Mouse (Mus musculus): ENCODE measurements around the gene Ripor2. TPM values are rescaled to one million over a fixed set of nuclear protein-coding genes. Genes with fewer than 3 reads are reported as not detected.
A peak's percentile ranks its signal among the peaks of the same experiment; 100 is the strongest.

Gene Ripor2
- total RNA-seq, 2 experiments from 2014 or later, result 5.7 to 5.9 TPM

GRCm38 (mm10) chr13:24578317-24578716 is 3.7 kb upstream of the Ripor2 start:
- intact Hi-C loops (cut with DNase I), result no loop called here
- no peak for DNase-seq

DNA sequence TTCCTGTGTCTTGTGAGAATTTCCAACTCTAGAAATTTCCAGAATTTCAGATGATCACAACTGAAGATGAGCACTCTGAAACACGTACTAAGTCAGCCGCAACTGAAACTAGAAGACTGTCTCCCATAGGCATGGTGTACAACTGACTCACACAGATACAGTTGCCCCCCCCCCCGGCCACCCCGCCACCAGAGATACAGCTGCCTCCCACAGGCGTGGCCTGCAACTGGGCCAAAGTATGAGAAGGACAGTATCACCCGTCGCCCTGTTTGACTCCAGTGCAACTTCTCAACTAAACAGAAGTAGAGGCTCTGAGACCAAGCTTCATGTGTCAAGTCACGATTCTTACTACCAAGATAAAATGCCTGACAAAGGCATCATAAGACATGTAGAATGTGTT is 1.2 kb upstream of the Ripor2 start:
- intact Hi-C loops (cut with DNase I), result no loop called here
- DNase-seq, result no peak

DNA sequence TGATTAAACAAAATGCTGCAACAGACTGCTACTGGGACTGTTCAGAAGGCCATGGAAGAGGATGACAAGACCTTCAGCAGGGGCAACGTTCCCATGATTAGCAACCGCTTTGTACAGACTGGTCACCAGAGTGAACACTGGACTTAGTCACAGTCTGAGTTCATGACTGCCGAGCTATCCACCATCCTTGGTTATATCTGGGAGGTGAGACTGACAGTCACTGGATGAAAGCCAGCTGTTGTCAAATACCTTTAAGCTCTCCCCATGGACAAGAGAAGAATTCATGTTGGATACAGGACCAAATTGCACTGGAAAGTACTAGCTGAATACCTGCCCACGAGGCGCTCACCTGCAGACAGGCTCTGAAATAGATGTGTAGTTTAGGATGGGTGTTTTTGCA is 2.4 kb downstream of the Ripor2 start:
- no peak for DNase-seq
- intact Hi-C loops (cut with DNase I), result no loop called here

DNA sequence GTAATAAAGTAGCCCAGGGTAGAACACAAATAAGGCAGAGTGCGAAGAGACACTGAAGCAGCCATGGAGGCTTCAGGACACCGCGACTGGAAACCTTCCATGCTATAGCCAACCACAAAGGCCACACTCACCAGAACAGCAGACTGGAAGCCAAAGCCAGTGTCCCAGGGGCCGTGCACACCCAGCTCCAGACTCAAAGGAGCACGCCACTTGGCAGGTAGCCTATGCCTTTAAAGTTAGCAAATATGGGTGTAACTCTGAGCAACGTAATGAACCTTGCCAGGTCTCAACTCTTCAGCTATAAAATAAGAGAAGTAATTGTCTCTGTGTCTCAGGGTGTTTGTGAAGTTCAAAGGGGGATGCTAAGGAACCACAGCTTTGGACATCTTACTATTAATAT is 2.9 kb downstream of the Ripor2 start:
- no peak for DNase-seq
- intact Hi-C loops (cut with DNase I), result no loop called here

GRCm38 (mm10) chr13:24585369-24585768 is 3.4 kb downstream of the Ripor2 start:
- intact Hi-C loops (cut with DNase I), result no loop called here
- no peak for DNase-seq

DNA sequence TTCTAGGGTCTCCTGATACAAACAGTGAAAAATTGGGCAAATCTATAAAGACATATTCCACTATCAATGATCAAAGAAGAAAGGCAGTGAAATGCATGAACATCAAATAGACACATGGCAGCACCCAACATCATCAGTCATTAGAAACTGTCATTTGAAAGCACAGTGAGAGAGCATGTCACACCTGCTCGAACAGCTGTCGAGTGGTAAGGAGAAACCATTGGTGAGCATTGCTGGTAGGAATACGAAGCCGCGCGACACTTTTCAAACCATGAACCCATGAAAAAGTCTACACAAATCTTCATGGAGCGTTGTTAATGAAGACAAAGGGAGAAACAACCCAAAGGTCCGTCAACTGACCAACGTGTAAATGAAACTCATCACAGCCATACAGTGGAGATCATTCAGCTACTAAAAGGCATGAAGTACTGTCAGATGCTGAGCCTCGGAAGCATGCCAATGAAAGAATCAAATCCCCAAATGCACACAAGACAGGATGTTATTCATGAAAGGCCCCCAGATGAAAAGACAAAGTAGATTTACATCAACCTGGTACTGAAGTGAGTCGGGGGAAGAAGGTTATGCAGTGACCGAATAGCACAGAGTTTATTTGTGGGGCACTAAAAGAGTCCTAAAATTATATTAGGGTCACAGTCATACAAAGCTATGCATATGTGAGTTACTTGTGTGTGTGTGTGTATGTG is 5.4 kb downstream of the Ripor2 start:
- no peak for DNase-seq
- intact Hi-C loops (cut with DNase I), result no loop called here

DNA sequence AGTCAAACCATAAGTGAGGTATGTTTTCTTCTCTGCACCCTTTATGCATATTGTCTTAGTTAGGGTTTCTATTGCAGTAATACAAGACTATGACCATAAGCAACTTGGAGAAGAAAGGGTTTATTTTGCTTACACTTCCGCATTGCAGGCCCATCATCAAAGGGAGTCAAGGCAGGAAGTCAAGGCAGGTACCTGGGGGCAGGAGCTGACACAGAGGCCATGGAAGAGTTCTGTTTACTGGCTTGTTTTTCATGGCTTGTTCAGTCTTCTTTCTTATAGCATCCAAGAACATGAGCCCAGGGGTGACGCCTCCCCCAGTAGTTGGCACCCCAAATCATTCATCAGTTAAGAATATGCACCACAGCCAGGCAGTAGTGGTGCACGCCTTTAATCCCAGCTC is 6.6 kb downstream of the Ripor2 start:
- no peak for DNase-seq
- intact Hi-C loops (cut with DNase I), result no loop called here

GRCm38 (mm10) chr13:24591737-24592136 is 9.7 kb downstream of the Ripor2 start:
- intact Hi-C loops (cut with DNase I), result no loop called here

DNA sequence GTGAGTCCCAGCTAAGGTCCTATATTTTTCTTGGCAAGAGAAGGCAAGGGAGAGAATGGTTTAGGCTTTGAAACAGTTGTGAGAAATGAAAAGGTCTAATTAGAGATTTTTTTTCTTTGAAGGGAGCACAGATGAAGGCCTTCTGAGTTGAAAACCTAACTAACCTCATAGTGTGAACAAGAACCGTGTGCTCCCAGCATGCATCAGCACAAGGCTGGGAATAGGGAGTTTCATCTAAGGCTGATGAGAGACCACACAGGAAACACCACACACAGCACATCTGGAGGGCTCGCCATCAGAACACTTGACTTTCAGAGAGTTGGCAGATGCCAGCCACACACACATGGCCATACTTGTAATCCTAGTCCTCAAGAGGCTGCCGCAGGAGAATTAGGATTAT is 12.3 kb downstream of the Ripor2 start:
- intact Hi-C loops (cut with DNase I), result no loop called here

More at GRCm38 (mm10) chr13:24591737-24592136, 9.7 kb downstream of the Ripor2 start:
- no peak for DNase-seq

DNA sequence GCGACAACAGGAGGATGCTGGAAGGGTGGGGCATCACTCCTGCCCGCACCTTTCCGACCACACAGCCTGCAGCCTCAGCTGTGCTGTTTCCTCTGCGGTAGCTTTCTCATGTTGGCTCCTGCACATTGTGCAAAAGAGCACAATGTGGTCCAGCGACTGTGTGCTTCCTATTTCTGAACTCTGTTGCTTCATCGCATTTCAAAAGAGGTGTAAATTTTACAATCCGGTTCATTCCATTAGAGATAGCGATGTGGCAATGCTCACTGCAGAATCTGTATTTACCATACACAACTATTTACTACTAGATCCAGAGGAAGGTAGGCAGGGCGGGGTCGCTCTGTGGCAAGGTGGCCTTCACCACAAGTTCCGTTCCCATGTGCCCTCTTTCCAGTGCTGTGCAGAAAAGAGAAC is 17.6 kb downstream of the Ripor2 start:
- DNase-seq, result no peak
- intact Hi-C loops (cut with DNase I), result no loop called here

More for the DNA sequence above, 12.3 kb downstream of the Ripor2 start:
- no peak for DNase-seq

- peak; percentile 52 to 56 for DNase-seq
- intact Hi-C loops (cut with DNase I), result no loop called here
These were observed 21.0 kb downstream of the Ripor2 start for GRCm38 (mm10) chr13:24602978-24603377.

- DNase-seq, result peak; percentile 37
- intact Hi-C loops (cut with DNase I), result no loop called here
These were observed 21.6 kb downstream of the Ripor2 start for GRCm38 (mm10) chr13:24603591-24604009.

GRCm38 (mm10) chr13:24604096-24604495 is 22.1 kb downstream of the Ripor2 start:
- intact Hi-C loops (cut with DNase I), result no loop called here
- DNase-seq, result no peak

DNA sequence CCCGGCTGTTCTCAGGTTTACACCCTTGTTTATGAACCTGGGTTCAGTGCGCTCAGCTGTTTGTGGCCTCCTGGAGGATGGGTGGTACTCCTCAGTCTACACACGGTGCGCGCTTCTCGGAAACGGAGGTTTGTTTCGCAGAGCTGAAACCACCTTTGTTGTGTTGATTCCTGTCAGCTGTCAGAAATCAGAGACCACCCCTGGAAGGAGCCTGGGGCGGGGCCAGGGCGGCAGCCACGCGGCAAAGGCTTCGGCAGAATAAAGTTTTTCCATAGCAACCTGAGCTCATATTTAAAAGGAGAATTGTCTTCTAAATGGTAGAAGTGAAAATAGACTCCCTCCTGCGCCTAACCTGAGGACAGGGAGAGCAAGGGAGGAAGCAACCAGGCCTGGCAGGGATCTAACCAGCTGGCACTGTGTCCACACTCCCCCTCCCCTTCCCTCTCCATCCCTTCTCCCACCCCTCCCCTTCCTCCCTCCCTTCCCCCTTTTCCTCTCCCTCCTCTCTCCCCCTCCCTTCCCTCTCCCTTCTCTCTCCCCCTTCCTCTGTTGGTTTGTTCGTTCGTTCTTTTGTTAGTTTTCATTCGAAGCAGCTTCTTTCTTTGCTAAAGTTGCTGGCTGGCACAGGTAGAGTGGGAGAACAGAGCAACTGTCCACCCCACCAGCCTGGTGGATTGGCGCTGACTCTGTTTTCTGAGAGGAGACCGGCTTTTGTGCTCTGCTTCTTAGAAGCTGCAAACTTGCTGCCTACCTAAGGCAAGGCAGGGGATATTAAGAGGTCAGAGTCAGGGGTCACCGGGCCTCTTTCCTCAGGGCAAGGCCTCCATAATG is 23.0 kb downstream of the Ripor2 start:
- DNase-seq, result no peak
- intact Hi-C loops (cut with DNase I), result no loop called here

DNA sequence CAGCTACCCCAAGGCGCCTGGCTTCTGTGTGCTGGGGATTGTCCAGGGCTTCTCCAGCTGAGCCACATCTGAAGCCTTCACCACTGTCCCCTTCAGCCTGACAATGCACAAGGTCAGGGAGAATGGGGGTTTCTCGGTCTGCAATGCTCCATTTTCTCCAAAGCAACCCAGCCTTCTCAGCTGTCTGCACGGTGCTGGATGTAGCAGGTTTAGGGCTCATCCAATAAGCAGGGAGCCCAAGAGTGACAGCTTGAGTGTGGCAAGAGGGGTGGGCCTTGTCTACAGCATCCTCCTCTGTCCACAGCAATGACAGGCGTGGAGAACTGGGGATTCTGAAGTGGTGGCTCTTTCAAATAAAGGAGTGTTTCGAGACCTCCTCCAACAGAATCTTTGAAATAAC is 23.8 kb downstream of the Ripor2 start:
- DNase-seq, result no peak
- intact Hi-C loops (cut with DNase I), result no loop called here

- DNase-seq, result no peak
- intact Hi-C loops (cut with DNase I), result no loop called here
These were observed 26.0 kb downstream of the Ripor2 start for GRCm38 (mm10) chr13:24607961-24608360.

DNA sequence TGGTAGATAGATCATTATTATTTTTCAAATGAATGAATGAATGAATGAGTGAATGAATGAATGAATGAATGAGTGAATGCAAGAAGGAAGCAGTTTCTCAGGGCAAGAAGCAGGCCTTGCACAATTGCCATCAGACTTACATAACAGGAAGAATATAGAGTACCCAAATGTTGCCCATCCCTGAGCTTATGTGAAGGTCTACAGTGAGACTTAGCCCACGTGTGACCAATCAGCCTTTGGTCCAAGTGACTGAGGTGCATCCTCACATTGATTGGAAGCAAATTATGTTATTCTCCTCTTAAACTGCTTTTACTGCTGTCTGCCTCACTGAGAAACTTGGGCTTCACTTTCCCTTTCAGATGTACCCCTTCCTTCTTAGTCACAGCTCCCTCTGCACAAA is 26.7 kb downstream of the Ripor2 start:
- intact Hi-C loops (cut with DNase I), result no loop called here
- DNase-seq, result no peak

GRCm38 (mm10) chr13:24610883-24611282 is 28.9 kb downstream of the Ripor2 start:
- DNase-seq, result no peak
- intact Hi-C loops (cut with DNase I), result no loop called here

DNA sequence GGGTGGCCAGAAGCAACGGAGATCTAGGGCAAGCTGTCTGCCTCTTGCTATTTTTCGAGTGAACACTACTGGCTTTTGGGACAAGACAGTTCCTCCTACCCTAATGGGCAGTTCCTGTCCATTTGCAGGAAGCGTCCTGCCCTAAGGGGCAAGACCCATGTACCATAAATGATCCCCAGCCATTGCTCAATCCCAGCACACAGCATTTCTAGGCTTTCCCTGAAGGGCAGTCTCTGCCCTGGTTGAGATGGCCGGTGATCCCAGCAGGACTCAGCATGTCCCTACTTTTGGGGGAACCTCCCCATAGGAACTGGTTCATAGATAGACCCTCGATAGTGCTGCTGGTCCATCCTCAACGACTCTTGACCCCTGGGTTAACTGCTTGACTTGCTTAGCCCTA is 31.0 kb downstream of the Ripor2 start:
- intact Hi-C loops (cut with DNase I), result no loop called here
- no peak for DNase-seq

GRCm38 (mm10) chr13:24613433-24613832 is 31.4 kb downstream of the Ripor2 start:
- no peak for DNase-seq
- intact Hi-C loops (cut with DNase I), result no loop called here

GRCm38 (mm10) chr13:24613927-24614780 is 32.2 kb downstream of the Ripor2 start:
- intact Hi-C loops (cut with DNase I), result no loop called here
- DNase-seq, result peak in 1 of 2 experiments; percentile 28
